Mouse (Mus musculus): ENCODE measurements around the gene Col6a2.
A peak's percentile ranks its signal among the peaks of the same experiment; 100 is the strongest.

Col6a2 gene

DNA sequence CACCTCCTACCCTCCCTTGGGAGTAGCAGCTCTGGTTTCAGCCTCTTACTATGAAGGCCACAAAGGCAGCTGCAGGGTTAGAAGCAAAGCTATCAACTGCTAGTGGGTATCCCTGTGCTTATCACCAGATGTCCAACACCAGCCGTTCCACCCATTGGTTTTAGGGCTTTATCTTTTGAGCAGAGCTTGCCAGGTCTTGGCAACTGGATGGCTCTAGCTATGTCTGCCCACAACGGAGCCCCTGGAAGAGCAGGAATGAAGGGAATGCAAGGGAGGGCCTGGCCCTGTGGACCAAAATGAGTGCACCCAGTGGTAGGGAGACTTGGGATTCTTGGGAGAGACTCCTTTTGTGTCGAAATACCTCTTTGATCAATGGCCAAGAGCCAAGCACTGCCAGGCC lies 20.7 kb downstream of the Col6a2 start:
- no peak for TF ChIP-seq GATA4 (IDR thresholded peaks at IDR 0.05; ENCODE audit: insufficient replicate concordance, low read length)

DNA sequence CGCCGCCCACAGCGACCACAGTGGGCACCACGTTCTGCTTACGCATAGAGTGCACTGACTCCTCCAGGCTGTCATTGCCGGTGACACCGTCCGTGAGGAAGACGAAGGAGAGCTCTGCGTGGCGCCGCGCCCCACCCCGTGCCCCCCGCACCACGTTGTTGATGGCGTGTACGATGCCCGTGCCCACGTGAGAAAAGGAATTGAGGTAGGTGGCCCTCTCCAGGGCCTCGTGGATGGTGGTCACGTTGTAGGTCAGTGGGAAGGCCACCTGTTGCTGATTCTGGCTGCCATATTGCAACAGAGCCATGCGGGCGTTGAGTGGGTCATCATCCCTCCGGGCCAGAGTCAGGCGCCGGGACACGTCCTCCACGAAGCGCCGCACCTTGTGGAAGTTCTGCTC lies 27.1 kb downstream of the Col6a2 start:
- no peak for TF ChIP-seq GATA4 (IDR thresholded peaks at IDR 0.05; ENCODE audit: insufficient replicate concordance, low read length)

GRCm38 (mm10) chr10:76590197-76590596 lies 33.2 kb downstream of the Col6a2 start:
- TF ChIP-seq GATA4 (IDR thresholded peaks at IDR 0.05; ENCODE audit: insufficient replicate concordance, low read length), result no peak

DNA sequence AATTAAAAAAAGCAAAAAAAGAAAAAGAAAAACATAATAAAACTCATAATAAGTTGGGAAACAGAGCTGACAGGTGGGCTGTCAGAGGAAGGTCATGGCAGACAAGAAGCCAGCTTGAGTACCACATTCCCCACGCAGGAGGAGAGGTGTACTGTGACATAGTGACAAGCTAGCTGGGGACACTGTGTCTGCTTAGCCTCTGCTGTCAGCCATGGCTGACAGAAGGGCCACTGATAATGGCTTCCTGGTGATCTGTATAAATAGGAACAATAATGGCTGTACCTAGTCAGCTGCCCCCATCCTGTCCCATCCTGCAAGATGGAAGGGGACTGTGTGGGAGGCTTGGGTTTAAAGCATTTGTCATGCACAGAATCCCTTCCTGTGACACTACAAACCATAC lies 37.2 kb downstream of the Col6a2 start:
- TF ChIP-seq GATA4 (IDR thresholded peaks at IDR 0.05; ENCODE audit: insufficient replicate concordance, low read length), result no peak

- no peak for TF ChIP-seq GATA4 (IDR thresholded peaks at IDR 0.05; ENCODE audit: insufficient replicate concordance, low read length)
Measured at GRCm38 (mm10) chr10:76584138-76584537, 39.3 kb downstream of the Col6a2 start.

GRCm38 (mm10) chr10:76576920-76577319 lies 46.5 kb downstream of the Col6a2 start:
- peak; percentile 68; the same call in 1 of the 2 replicates for TF ChIP-seq GATA4 (IDR thresholded peaks at IDR 0.05; ENCODE audit: insufficient replicate concordance, low read length)

DNA sequence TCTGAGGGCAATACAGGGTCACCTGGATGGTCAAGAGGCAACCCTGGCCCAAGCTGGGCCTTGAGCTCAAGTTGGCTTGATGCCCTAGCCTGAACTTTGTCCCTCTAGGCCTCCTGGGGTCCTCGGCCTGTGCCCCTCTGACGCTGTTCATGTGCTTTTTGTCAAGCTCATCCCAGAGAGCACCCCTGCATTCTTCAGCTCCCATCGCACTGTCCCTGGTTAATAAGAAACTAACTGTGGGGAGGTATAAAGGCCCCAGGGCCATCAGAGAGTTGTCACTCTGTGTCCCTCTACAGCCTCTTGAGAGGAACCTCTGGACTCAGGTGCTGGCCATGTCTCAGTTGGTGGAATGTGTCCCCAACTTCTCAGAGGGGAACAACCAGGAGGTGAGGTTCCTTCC lies 48.1 kb downstream of the Col6a2 start, which contains the start of gene Ftcd:
Ftcd (plus strand) TSS at position 275 of the 400 bp plus-strand sequence.
- TF ChIP-seq GATA4 (IDR thresholded peaks at IDR 0.05; ENCODE audit: insufficient replicate concordance, low read length), result peak; percentile 19; the same call in 1 of the 2 replicates

GRCm38 (mm10) chr10:76572151-76572550 lies 51.3 kb downstream of the Col6a2 start:
- no peak for TF ChIP-seq GATA4 (IDR thresholded peaks at IDR 0.05; ENCODE audit: insufficient replicate concordance, low read length)

GRCm38 (mm10) chr10:76571070-76571469 lies 52.4 kb downstream of the Col6a2 start:
- no peak for TF ChIP-seq GATA4 (IDR thresholded peaks at IDR 0.05; ENCODE audit: insufficient replicate concordance, low read length)

GRCm38 (mm10) chr10:76569996-76570685 lies 53.3 kb downstream of the Col6a2 start:
- no peak for TF ChIP-seq GATA4 (IDR thresholded peaks at IDR 0.05; ENCODE audit: insufficient replicate concordance, low read length)

DNA sequence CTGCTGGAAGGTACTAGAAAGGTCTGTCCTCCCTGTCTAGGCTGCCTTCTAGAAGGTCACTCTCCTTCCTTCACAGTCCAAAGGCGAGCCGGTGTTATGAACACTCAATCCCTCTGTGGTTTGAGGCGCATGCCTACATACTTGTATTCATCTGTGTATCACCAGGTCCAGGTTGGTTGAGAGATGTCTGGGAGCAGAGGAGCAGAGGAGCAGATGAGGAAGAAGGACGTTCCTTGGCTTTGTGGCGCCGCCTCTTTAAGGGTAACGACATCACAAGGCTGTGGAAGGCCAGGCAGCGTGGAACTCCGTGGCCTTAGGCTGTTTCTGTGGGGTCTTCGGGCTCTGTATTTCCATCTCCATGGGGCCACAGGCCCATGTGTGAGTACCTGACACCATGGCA lies 61.5 kb downstream of the Col6a2 start, which contains the start of gene Spatc1l:
Spatc1l (plus strand) TSS at position 301 of the 400 bp plus-strand sequence.
- TF ChIP-seq GATA4 (IDR thresholded peaks at IDR 0.05; ENCODE audit: insufficient replicate concordance, low read length), result no peak

DNA sequence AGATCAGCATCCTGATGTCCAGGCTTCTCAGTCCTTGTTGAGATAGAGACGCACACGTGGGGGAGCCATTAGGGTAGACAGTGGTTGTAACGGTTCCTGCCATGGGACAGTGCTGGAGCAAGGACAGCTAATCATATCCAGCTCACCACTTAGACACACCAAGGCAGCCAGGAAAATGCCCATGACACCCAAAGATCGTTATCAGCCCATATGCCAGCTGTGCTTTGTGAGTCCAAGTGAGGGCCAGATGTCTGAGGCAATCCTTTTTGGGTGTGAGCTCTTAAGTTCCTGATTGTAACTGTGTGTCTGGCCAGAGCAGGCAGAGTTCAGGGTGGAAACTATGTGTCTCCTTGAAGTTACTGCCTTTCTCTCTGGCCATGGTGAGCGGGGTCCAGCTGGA lies 69.4 kb downstream of the Col6a2 start:
- TF ChIP-seq GATA4 (IDR thresholded peaks at IDR 0.05; ENCODE audit: insufficient replicate concordance, low read length), result no peak

DNA sequence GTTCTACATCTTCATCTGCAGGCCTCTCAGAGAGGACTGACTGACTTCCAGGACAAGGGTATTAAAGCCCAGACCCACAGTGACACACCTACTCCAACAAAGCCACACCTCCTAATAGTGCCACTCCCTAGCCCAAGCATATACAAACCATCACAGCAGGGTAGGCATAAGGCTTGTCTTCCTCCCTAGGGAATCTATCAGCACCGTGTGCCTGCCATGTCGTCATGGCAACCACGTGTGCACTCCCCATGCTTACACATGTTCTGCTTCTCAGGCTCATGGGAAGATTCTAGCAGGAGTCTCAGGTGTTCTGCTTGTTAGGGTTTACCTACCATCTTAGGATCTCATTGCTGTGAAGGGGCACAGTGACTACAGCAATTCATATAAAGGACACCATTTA lies 71.9 kb downstream of the Col6a2 start:
- TF ChIP-seq GATA4 (IDR thresholded peaks at IDR 0.05; ENCODE audit: insufficient replicate concordance, low read length), result no peak

GRCm38 (mm10) chr10:76550458-76550857 lies 73.0 kb downstream of the Col6a2 start:
- TF ChIP-seq GATA4 (IDR thresholded peaks at IDR 0.05; ENCODE audit: insufficient replicate concordance, low read length), result no peak

- no peak for TF ChIP-seq GATA4 (IDR thresholded peaks at IDR 0.05; ENCODE audit: insufficient replicate concordance, low read length)
Measured at GRCm38 (mm10) chr10:76548218-76548617, 75.2 kb downstream of the Col6a2 start.

GRCm38 (mm10) chr10:76546566-76546965 lies 76.9 kb downstream of the Col6a2 start:
- no peak for TF ChIP-seq GATA4 (IDR thresholded peaks at IDR 0.05; ENCODE audit: insufficient replicate concordance, low read length)

Data from liver, adult (tissue).